28 mouse cellular contexts compared by ENCODE assay signal in the genomic region with DNA sequence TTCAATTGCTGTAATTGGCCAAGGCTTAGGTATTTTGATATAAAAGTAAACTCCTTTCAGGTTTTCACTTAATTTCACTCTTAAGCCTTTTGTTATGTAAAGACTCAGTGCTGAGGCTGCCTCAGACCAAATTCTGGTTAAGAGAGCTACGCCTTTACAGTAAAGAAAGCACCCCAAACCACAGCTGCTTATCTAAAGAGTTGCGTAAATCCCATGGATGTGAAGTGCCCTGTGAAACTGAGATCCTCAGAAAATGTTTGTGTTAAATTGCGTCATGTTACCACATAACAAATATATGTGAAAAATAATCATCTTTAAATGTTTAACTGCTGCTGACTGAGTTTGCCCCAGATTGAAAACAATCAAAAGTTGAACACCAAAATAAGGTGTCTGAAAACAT.
DNase-seq lines count a peak whose midpoint lies in the region; ATAC-seq lines count a peak whose summit lies in the region.
"Had no signal": no experiment of that assay in that cellular context is flagged by ENCODE, and none has a peak within 500 bp of the region (broad histone marks: within the 10 kb centered on the region; RNA-seq: fewer than 3 reads in every experiment).

No protein-coding gene starts in this region.

- H3K9me3 ChIP-seq in intestine, embryonic 14.5 days (ENCODE audit: control insufficient read depth, low read length): no peaks in the 10 kb centered on the region
- H3K9me3 ChIP-seq in intestine, embryonic 16.5 days (ENCODE audit: control insufficient read depth, low read length): no peaks in the 10 kb centered on the region
- H3K9me3 ChIP-seq in lung, embryonic 16.5 days (ENCODE audit: control insufficient read depth, low read length): no peaks in the 10 kb centered on the region
- H3K9me3 ChIP-seq: embryonic facial prominence, embryonic 12.5 days; forebrain, embryonic 12.5 days; forebrain, embryonic 15.5 days; heart, embryonic 10.5 days; heart, embryonic 13.5 days had no signal

- H3K27me3 ChIP-seq in intestine, embryonic 14.5 days (replicated peaks; ENCODE audit: control insufficient read depth, insufficient read depth, low read length): no peaks in the 10 kb centered on the region
- H3K27me3 ChIP-seq in intestine, embryonic 16.5 days (replicated peaks; ENCODE audit: control insufficient read depth, insufficient read depth, low read length): no peaks in the 10 kb centered on the region
- H3K27me3 ChIP-seq in lung, embryonic 16.5 days (ENCODE audit: control insufficient read depth, insufficient read depth, low read depth, low read length): no peaks in the 10 kb centered on the region
- H3K27me3 ChIP-seq: CH12.LX; embryonic facial prominence, embryonic 12.5 days; forebrain, embryonic 12.5 days; forebrain, embryonic 15.5 days; heart, embryonic 13.5 days had no signal

- 80% methylated on average over 3 of the region's 3 CpGs for WGBS in intestine, embryonic 14.5 days
- 72% methylated on average over 3 of the region's 3 CpGs for WGBS in intestine, embryonic 16.5 days
- whole genome bisulfite sequencing in lung, embryonic 16.5 days: 44% methylated on average over 3 of the region's 3 CpGs

- H3K4me1 ChIP-seq in intestine, embryonic 14.5 days (replicated peaks; ENCODE audit: control insufficient read depth, insufficient read depth, low read length): no peaks in the 10 kb centered on the region
- H3K4me1 ChIP-seq in intestine, embryonic 16.5 days (ENCODE audit: control insufficient read depth, insufficient read depth, low read length): no peaks in the 10 kb centered on the region
- no peaks in the 10 kb centered on the region for H3K4me1 ChIP-seq in lung, embryonic 16.5 days (replicated peaks; ENCODE audit: control insufficient read depth, insufficient read depth, low read length)
- H3K4me1 ChIP-seq: embryonic facial prominence, embryonic 12.5 days; forebrain, embryonic 12.5 days; forebrain, embryonic 15.5 days; heart, embryonic 10.5 days; heart, embryonic 13.5 days had no signal

- DNase-seq in intestine, embryonic 14.5 days (ENCODE audit: low spot score): peak; percentile 7
- DNase-seq in lung, postnatal 14 days: no peak
- peak; percentile 1 for DNase-seq in lung, postnatal 25 days (ENCODE audit: low spot score)
- no peak for DNase-seq in adrenal gland, postnatal 10 days
- no peak for DNase-seq in layer of hippocampus, postnatal 10 days (ENCODE audit: low spot score in 2 of 2)
- DNase-seq: adrenal gland, adult 8-10 months; adrenal gland, postnatal 36 days; B cell, adult 2 months; cerebellum, adult 18-20 months; cerebellum, adult 9-10 months; cerebellum, postnatal 14 days; gastrocnemius, postnatal 10 days; gastrocnemius, postnatal 36 days; heart, adult 2 months; heart, postnatal 14 days; heart, postnatal 4 days had no signal

- H3K4me2 ChIP-seq in intestine, embryonic 14.5 days (ENCODE audit: low read length): no peak overlapping the region
- H3K4me2 ChIP-seq in intestine, embryonic 16.5 days (ENCODE audit: low read depth, low read length): no peak overlapping the region
- no peak overlapping the region for H3K4me2 ChIP-seq in lung, embryonic 16.5 days (ENCODE audit: low read depth, low read length)
- H3K4me2 ChIP-seq: embryonic facial prominence, embryonic 12.5 days; forebrain, embryonic 12.5 days; forebrain, embryonic 15.5 days; heart, embryonic 13.5 days; hindbrain, embryonic 14.5 days had no signal

- H3K4me3 ChIP-seq in intestine, embryonic 14.5 days (ENCODE audit: low read depth, low read length): no peak overlapping the region
- H3K4me3 ChIP-seq in intestine, embryonic 16.5 days (ENCODE audit: low read length): no peak overlapping the region
- no peak overlapping the region for H3K4me3 ChIP-seq in lung, embryonic 16.5 days (ENCODE audit: low read length)
- H3K4me3 ChIP-seq: embryonic facial prominence, embryonic 12.5 days; erythroblast, embryonic 14.5 days; forebrain, embryonic 12.5 days; forebrain, embryonic 15.5 days; heart, adult 2 months; heart, embryonic 10.5 days; heart, embryonic 13.5 days had no signal

- no peaks in the 10 kb centered on the region for H3K36me3 ChIP-seq in intestine, embryonic 14.5 days (ENCODE audit: control insufficient read depth, insufficient read depth, low read length)
- no peaks in the 10 kb centered on the region for H3K36me3 ChIP-seq in intestine, embryonic 16.5 days (ENCODE audit: control insufficient read depth, insufficient read depth, low read length)
- no peaks in the 10 kb centered on the region for H3K36me3 ChIP-seq in lung, embryonic 16.5 days (ENCODE audit: control insufficient read depth, insufficient read depth, low read length)
- H3K36me3 ChIP-seq: embryonic facial prominence, embryonic 12.5 days; forebrain, embryonic 12.5 days; forebrain, embryonic 15.5 days; G1E; heart, embryonic 10.5 days; heart, embryonic 13.5 days had no signal

- no peak overlapping the region for H3K9ac ChIP-seq in intestine, embryonic 14.5 days (ENCODE audit: low read length)
- H3K9ac ChIP-seq in intestine, embryonic 16.5 days (ENCODE audit: low read depth, low read length): no peak overlapping the region
- no peak overlapping the region for H3K9ac ChIP-seq in lung, embryonic 16.5 days (ENCODE audit: low read length)
- H3K9ac ChIP-seq: embryonic facial prominence, embryonic 12.5 days; forebrain, embryonic 12.5 days; forebrain, embryonic 15.5 days; heart, embryonic 13.5 days; hindbrain, embryonic 14.5 days had no signal

- no peak overlapping the region for H3K27ac ChIP-seq in intestine, embryonic 14.5 days (ENCODE audit: low read depth)
- no peak overlapping the region for H3K27ac ChIP-seq in intestine, embryonic 16.5 days (ENCODE audit: low read length)
- H3K27ac ChIP-seq in lung, embryonic 16.5 days (ENCODE audit: low read length): no peak overlapping the region
- H3K27ac ChIP-seq: embryonic facial prominence, embryonic 12.5 days; forebrain, embryonic 12.5 days; forebrain, embryonic 15.5 days; heart, adult 2 months; heart, embryonic 10.5 days; heart, embryonic 13.5 days; hindbrain, embryonic 14.5 days; hindbrain, postnatal 0 days had no signal

- no peak for ATAC-seq in intestine, embryonic 14.5 days (replicated peaks; ENCODE audit: low FRiP score, low TSS enrichment, low read depth)
- ATAC-seq in intestine, embryonic 16.5 days: no peak
- peak; percentile 49; the same call in 1 of the 2 replicates for ATAC-seq in lung, embryonic 16.5 days (ENCODE audit: low read depth)
- ATAC-seq: forebrain, embryonic 15.5 days; hindbrain, postnatal 0 days had no signal

Comparison
In these comparisons a context has a peak if more than half of its experiments do, and no peak if none do; other contexts are left out.
1. DNase-seq: peak in intestine, embryonic 14.5 days (single experiment) and lung, postnatal 25 days (single experiment); none in lung, postnatal 14 days (single experiment), adrenal gland, postnatal 10 days (single experiment) and layer of hippocampus, postnatal 10 days (0 of 2).